Mouse (Mus musculus): ENCODE results near the gene Sar1b. TPM values are rescaled to one million over a fixed set of nuclear protein-coding genes. Genes with fewer than 3 reads are reported as not detected.
"Not testable (repeated sequence)": the region's sequence is repeated elsewhere in the genome, so short reads cannot be mapped to it uniquely, and the experiment has no call there.

The Sar1b gene
- 91.1 and 97.9 TPM in 2 replicates for polyA plus RNA-seq (2012; rRNA removed)

- TF ChIP-seq CTCF (IDR thresholded peaks at IDR 0.05; ENCODE audit: borderline replicate concordance, extremely low read depth, insufficient read depth, insufficient read length) (no peak), POLR2A (IDR thresholded peaks at IDR 0.05; ENCODE audit: borderline replicate concordance, extremely low read depth, insufficient read depth, insufficient read length, poor library complexity, severe bottlenecking) (peak; percentile 48; the same call in 1 of the 2 replicates)
- DNase-seq (ENCODE audit: low read depth): peak; percentile 95
These were observed at the start of gene Sar1b, which contains the start of gene Sec24a for GRCm38 (mm10) chr11:51763213-51763907. Sar1b (plus strand) TSS chr11:51763687. Sec24a (minus strand) TSS chr11:51763634.

DNA sequence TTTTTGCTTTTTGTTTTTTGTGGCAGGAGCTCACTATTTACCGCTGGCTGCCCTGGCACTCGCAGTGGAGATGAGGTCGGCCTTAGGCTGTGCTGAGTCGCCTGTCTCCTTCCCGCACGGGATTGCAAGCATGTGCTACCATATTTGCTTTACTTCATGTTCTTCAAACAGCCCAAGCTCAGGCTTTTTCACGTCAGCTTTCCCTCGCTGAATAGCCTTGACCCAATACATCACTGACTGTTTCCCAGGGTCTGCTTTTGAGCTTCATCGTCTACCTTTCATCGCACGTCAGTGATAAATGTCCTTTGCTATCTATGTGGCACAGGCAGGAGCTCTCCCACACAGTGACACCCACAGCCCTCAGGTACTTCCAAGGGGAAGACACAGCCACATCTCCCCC is 42.4 kb upstream of the Sar1b start:
- no peak for DNase-seq (ENCODE audit: low read depth)

GRCm38 (mm10) chr11:51732883-51733282 is 30.6 kb upstream of the Sar1b start:
- TF ChIP-seq CTCF (IDR thresholded peaks at IDR 0.05; ENCODE audit: borderline replicate concordance, extremely low read depth, insufficient read depth, insufficient read length): no peak
- TF ChIP-seq POLR2A (IDR thresholded peaks at IDR 0.05; ENCODE audit: borderline replicate concordance, extremely low read depth, insufficient read depth, insufficient read length, poor library complexity, severe bottlenecking): no peak
- DNase-seq (ENCODE audit: low read depth): no peak

More for the DNA sequence above, 42.4 kb upstream of the Sar1b start:
- no peak for TF ChIP-seq POLR2A (IDR thresholded peaks at IDR 0.05; ENCODE audit: borderline replicate concordance, extremely low read depth, insufficient read depth, insufficient read length, poor library complexity, severe bottlenecking)
- no peak for TF ChIP-seq CTCF (IDR thresholded peaks at IDR 0.05; ENCODE audit: borderline replicate concordance, extremely low read depth, insufficient read depth, insufficient read length)

- not testable (repeated sequence) for DNase-seq (ENCODE audit: low read depth)
These were observed 29.3 kb upstream of the Sar1b start for GRCm38 (mm10) chr11:51734218-51734617.

- no peak for DNase-seq (ENCODE audit: low read depth)
- TF ChIP-seq CTCF (IDR thresholded peaks at IDR 0.05; ENCODE audit: borderline replicate concordance, extremely low read depth, insufficient read depth, insufficient read length) (no peak), POLR2A (IDR thresholded peaks at IDR 0.05; ENCODE audit: borderline replicate concordance, extremely low read depth, insufficient read depth, insufficient read length, poor library complexity, severe bottlenecking) (no peak)
These were observed 24.7 kb upstream of the Sar1b start for GRCm38 (mm10) chr11:51738651-51739403.

GRCm38 (mm10) chr11:51740701-51741100 is 22.8 kb upstream of the Sar1b start:
- TF ChIP-seq CTCF (IDR thresholded peaks at IDR 0.05; ENCODE audit: borderline replicate concordance, extremely low read depth, insufficient read depth, insufficient read length) (no peak), POLR2A (IDR thresholded peaks at IDR 0.05; ENCODE audit: borderline replicate concordance, extremely low read depth, insufficient read depth, insufficient read length, poor library complexity, severe bottlenecking) (no peak)
- no peak for DNase-seq (ENCODE audit: low read depth)

- TF ChIP-seq CTCF (IDR thresholded peaks at IDR 0.05; ENCODE audit: borderline replicate concordance, extremely low read depth, insufficient read depth, insufficient read length) (no peak), POLR2A (IDR thresholded peaks at IDR 0.05; ENCODE audit: borderline replicate concordance, extremely low read depth, insufficient read depth, insufficient read length, poor library complexity, severe bottlenecking) (no peak)
- no peak for DNase-seq (ENCODE audit: low read depth)
These were observed 17.4 kb upstream of the Sar1b start for GRCm38 (mm10) chr11:51746096-51746495.

DNA sequence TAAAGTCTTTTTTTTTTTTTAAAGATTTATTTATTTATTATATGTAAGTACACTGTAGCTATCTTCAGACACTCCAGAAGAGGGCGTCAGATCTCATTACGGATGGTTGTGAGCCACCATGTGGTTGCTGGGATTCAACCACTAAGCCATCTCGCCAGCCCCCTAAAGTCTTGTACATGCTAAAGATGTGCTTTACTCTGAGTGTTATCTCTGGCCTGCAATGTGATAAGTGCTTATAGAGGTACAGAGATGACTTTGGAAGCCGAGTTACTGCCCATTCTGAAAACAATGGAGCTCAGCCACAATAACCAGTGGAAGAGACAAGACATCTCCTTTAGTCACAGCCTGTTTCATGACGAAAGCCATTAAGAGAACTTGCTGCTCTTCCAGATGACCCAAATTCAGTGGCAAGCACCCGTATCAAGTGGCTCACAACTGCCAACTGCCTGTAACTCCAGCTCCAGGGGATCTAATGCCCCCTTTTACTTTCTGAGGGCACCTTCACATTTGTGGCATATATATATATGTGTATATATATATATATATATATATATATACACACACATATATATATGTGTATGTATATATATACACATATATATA is 11.8 kb upstream of the Sar1b start:
- DNase-seq (ENCODE audit: low read depth): not testable (repeated sequence)

DNA sequence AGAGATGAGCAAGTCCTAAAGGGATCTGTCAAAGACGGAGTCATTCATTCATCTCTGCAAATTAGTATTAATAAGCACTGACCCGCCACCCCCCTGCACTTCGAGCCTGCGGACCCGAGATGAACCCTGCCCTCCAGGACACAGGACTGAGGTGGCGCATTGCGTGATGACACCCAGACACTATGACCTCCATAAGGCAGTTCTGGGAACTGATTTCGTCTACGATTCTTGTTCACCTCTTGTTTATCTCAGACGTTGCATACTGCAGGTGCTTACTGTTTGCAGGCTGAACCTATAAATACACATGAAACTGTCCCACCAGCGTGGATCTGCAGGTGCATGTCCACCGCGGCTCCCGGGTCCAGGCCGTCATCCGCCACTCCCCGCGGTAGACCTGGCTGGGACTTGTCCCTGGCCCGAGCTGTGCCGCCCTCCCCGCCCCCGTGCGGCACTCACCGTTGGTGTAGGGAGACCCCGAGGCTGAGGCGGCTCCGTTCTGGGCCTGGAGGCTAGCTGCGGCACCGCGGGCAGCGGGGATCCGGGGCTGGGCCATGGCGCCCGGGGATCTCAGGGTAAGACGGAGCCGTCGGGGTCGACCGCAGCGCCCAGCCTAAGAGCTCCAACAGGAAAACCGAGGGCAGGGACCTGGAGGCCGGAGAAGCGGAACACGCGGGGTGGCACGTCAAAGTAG is 7.7 kb upstream of the Sar1b start:
- TF ChIP-seq CTCF (IDR thresholded peaks at IDR 0.05; ENCODE audit: borderline replicate concordance, extremely low read depth, insufficient read depth, insufficient read length) (no peak), POLR2A (IDR thresholded peaks at IDR 0.05; ENCODE audit: borderline replicate concordance, extremely low read depth, insufficient read depth, insufficient read length, poor library complexity, severe bottlenecking) (no peak)

GRCm38 (mm10) chr11:51756352-51756771 is 7.1 kb upstream of the Sar1b start:
- peak; percentile 93 for DNase-seq (ENCODE audit: low read depth)
- TF ChIP-seq CTCF (IDR thresholded peaks at IDR 0.05; ENCODE audit: borderline replicate concordance, extremely low read depth, insufficient read depth, insufficient read length) (no peak), POLR2A (IDR thresholded peaks at IDR 0.05; ENCODE audit: borderline replicate concordance, extremely low read depth, insufficient read depth, insufficient read length, poor library complexity, severe bottlenecking) (peak; percentile 70)

More for the DNA sequence above, 7.7 kb upstream of the Sar1b start:
- no peak for DNase-seq (ENCODE audit: low read depth)

DNA sequence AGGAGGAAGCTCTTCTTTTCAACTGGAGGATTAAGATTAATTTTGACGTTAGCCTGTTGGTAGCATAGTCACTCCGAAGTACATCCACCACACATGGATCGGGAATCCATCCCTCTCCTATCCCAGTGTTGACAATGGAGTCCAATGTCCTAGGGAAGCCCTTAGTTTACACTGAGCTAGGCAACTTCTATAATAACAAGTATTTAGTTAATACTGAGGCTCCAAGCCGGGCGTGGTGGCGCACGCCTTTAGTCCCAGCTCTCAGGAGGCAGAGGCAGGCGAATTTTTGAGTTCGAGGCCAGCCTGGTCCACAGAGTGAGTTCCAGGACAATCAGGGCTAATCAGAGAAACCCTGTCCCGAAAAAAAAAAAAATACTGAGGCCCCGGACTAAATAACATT is 6.5 kb upstream of the Sar1b start:
- no peak for DNase-seq (ENCODE audit: low read depth)
- TF ChIP-seq POLR2A (IDR thresholded peaks at IDR 0.05; ENCODE audit: borderline replicate concordance, extremely low read depth, insufficient read depth, insufficient read length, poor library complexity, severe bottlenecking): no peak
